Mouse (Mus musculus): ENCODE measurements around the gene Ptpn1. TPM values are rescaled to one million over a fixed set of nuclear protein-coding genes. Genes with fewer than 3 reads are reported as not detected.

Ptpn1 gene
- polyA plus RNA-seq, 2 experiments, result 10.0 to 24.3 TPM

DNA sequence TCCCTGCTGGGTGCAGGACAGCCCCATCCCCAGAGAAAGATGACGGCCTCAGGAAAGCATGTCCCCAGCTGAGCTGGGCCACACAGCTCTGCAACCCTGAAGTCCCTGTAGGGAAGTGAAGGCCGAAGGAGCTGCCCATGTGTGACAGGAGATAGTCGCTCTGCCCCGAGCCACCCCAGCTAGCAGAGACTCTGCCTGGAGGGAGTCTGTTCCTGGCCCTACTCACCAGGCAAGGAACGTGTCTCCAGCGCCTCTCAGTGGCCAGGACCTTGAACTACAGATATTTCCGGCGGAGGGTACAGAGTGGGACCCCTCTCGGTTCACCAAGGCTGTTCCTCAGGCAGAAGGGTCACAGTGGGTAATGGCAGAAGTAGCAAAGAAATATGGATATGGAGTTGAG lies 39.9 kb upstream of the Ptpn1 start:
- H3K27me3 ChIP-seq (ENCODE audit: control insufficient read depth, insufficient read depth, low read length), result no peaks in the 10 kb centered on the region
- TF ChIP-seq EP300 (IDR thresholded peaks at IDR 0.05; ENCODE audit: low read depth), result no peak
- TF ChIP-seq CTCF (IDR thresholded peaks at IDR 0.05; ENCODE audit: low read depth), result peak; percentile 89
- no peak overlapping the region for H3K27ac ChIP-seq
- WGBS (ENCODE audit: insufficient replicate concordance), result 4% methylated on average over 9 of the region's 9 CpGs
- H3K9me3 ChIP-seq (ENCODE audit: control insufficient read depth, low read length), result no peaks in the 10 kb centered on the region
- ATAC-seq (ENCODE audit: insufficient read depth) (0 out of 2 replicates have a peak, but pooled peaks have one; percentile 12), DNase-seq (ENCODE audit: low read depth in 3 of 3, low spot score in 3 of 3) (peak in 2 of 3 experiments; percentile 12 to 16)
- no peaks in the 10 kb centered on the region for H3K36me3 ChIP-seq (replicated peaks; ENCODE audit: control insufficient read depth, insufficient read depth, low read depth)
- H3K4me3 ChIP-seq (ENCODE audit: insufficient read depth in 1 of 2, low read depth in 2 of 2, low read length in 2 of 2), result no peak overlapping the region
- no peak overlapping the region for H3K4me2 ChIP-seq (ENCODE audit: low read depth)
- no peak overlapping the region for H3K9ac ChIP-seq (replicated peaks)
- H3K4me1 ChIP-seq (replicated peaks; ENCODE audit: control insufficient read depth in 2 of 2, insufficient read depth in 2 of 2, low read length in 1 of 2), result peaks cover 8 to 18% of the 10 kb centered on the region in 2 experiments

DNA sequence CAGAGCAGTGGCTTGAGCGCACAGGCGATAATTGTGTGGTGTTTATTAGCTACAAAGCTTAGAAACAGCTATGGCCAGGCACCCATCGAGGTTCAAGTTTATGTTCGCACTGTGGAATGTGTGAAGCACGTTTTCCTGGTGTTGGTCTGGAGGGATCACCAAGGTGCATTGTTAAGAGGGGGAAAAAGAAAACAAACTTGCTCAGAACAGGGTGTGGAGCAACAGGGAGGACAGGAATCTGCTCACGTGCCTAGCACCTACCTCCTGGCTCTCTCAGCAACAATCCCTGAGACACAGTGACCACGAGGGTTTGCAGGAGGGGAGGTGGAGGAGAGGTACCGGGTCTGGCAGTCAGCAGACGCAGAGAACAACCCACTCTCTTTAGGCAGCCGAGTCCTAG lies 38.2 kb upstream of the Ptpn1 start:
- DNase-seq (ENCODE audit: low read depth in 3 of 3, low spot score in 3 of 3) (no peak), ATAC-seq (ENCODE audit: insufficient read depth) (no peak)
- no peaks in the 10 kb centered on the region for H3K27me3 ChIP-seq (ENCODE audit: control insufficient read depth, insufficient read depth, low read length)
- TF ChIP-seq EP300 (IDR thresholded peaks at IDR 0.05; ENCODE audit: low read depth) (no peak), CTCF (IDR thresholded peaks at IDR 0.05; ENCODE audit: low read depth) (no peak)
- H3K9me3 ChIP-seq (ENCODE audit: control insufficient read depth, low read length), result no peaks in the 10 kb centered on the region
- peaks cover 0 to 3% of the 10 kb centered on the region in 2 experiments; a peak in 2 of 4 replicates for H3K4me1 ChIP-seq (replicated peaks; ENCODE audit: control insufficient read depth in 2 of 2, insufficient read depth in 2 of 2, low read length in 1 of 2)
- no peaks in the 10 kb centered on the region for H3K36me3 ChIP-seq (replicated peaks; ENCODE audit: control insufficient read depth, insufficient read depth, low read depth)
- no peak overlapping the region for H3K27ac ChIP-seq
- no peak overlapping the region for H3K9ac ChIP-seq (replicated peaks)
- WGBS (ENCODE audit: insufficient replicate concordance), result 53% methylated on average over 10 of the region's 10 CpGs
- no peak overlapping the region for H3K4me3 ChIP-seq (ENCODE audit: insufficient read depth in 1 of 2, low read depth in 2 of 2, low read length in 2 of 2)
- no peak overlapping the region for H3K4me2 ChIP-seq (ENCODE audit: low read depth)

DNA sequence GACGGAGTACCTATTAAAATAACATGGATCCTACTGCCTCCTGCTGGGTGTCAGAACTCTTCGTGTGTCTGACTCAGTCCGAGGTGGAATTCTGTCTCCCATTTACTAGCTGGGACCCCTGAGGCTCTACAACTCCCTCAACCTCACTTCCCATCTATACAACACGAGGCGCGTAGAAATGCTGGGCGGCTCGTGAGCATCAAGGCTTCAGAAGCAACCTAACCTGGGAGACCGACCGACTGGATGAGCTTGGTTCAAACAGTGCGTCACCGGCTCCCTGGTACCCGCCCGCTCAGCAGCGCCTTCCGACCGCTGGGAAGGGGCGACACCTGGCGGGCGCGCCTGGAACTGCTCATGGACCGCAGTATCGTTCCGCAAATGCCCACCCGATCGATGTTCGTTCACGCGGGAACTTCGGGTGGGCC lies 36.9 kb upstream of the Ptpn1 start:
- 1% methylated on average over 30 of the region's 30 CpGs for WGBS (ENCODE audit: insufficient replicate concordance)
- Histone ChIP-seq H3K27ac (no peak overlapping the region), H3K36me3 (replicated peaks; ENCODE audit: control insufficient read depth, insufficient read depth, low read depth) (no peaks in the 10 kb centered on the region), H3K9me3 (ENCODE audit: control insufficient read depth, low read length) (no peaks in the 10 kb centered on the region), H3K4me2 (ENCODE audit: low read depth) (peak overlapping the region; percentile 38), H3K27me3 (ENCODE audit: control insufficient read depth, insufficient read depth, low read length) (no peaks in the 10 kb centered on the region), H3K9ac (replicated peaks) (no peak overlapping the region), H3K4me1 (replicated peaks; ENCODE audit: control insufficient read depth in 2 of 2, insufficient read depth in 2 of 2, low read length in 1 of 2) (no peaks in the 10 kb centered on the region), H3K4me3 (ENCODE audit: insufficient read depth in 1 of 2, low read depth in 2 of 2, low read length in 2 of 2) (no peak overlapping the region)
- TF ChIP-seq EP300 (IDR thresholded peaks at IDR 0.05; ENCODE audit: low read depth), result no peak
- peak; percentile 99 for TF ChIP-seq CTCF (IDR thresholded peaks at IDR 0.05; ENCODE audit: low read depth)
- peak in 2 of 3 experiments; percentile 7 to 24 for DNase-seq (ENCODE audit: low read depth in 3 of 3, low spot score in 3 of 3)
- 0 out of 2 replicates have a peak, but pooled peaks have one; percentile 29 for ATAC-seq (ENCODE audit: insufficient read depth)

DNA sequence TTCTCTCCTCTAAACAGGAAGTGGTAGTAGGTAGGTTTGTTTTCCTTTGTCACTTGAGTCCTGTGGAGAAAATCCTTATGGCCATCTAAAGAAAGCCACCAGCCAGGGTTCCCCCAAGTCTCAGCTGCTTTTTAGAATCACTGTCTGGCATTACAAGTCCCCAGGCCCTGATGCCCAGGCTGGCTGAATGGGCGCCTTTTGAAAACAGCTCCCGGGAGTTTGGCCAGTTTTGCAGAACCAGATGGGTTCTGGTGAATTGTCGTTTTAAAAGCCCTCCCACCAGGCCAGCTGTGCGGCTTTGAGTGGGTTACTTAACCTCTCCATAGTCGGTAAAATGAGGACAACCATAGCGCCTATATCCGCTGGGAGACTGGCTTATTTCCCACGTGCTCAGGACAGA lies 34.0 kb upstream of the Ptpn1 start:
- TF ChIP-seq CTCF (IDR thresholded peaks at IDR 0.05; ENCODE audit: low read depth) (no peak), EP300 (IDR thresholded peaks at IDR 0.05; ENCODE audit: low read depth) (no peak)
- Histone ChIP-seq H3K9ac (replicated peaks) (no peak overlapping the region), H3K36me3 (replicated peaks; ENCODE audit: control insufficient read depth, insufficient read depth, low read depth) (no peaks in the 10 kb centered on the region), H3K4me3 (ENCODE audit: insufficient read depth in 1 of 2, low read depth in 2 of 2, low read length in 2 of 2) (no peak overlapping the region), H3K27me3 (ENCODE audit: control insufficient read depth, insufficient read depth, low read length) (no peaks in the 10 kb centered on the region), H3K9me3 (ENCODE audit: control insufficient read depth, low read length) (no peaks in the 10 kb centered on the region), H3K4me1 (replicated peaks; ENCODE audit: control insufficient read depth in 2 of 2, insufficient read depth in 2 of 2, low read length in 1 of 2) (no peaks in the 10 kb centered on the region), H3K27ac (no peak overlapping the region), H3K4me2 (ENCODE audit: low read depth) (no peak overlapping the region)
- ATAC-seq (ENCODE audit: insufficient read depth) (no peak), DNase-seq (ENCODE audit: low read depth in 3 of 3, low spot score in 3 of 3) (no peak)
- WGBS (ENCODE audit: insufficient replicate concordance), result 74% methylated on average over 8 of the region's 8 CpGs

DNA sequence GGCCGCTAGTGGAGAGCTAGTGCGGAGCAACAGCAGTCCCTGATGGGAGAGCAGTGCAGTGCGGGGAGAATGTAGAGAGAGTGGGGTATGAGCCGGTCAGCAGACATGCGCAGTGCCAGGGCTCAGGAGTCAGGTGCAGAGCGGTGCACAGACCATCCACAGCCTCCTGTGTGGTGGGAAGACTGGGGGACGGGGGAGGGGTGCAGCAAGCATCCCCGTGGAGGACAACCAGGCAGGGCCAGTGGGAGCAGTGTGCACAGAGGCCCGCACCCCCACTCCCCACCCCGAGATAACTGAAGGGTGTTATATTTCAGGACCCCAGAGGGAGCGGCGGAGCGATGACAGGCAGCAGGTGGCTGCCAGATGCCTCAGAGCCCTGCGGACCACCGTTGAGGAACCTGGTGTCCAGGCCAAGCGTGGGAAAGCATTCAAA lies 31.9 kb upstream of the Ptpn1 start:
- WGBS (ENCODE audit: insufficient replicate concordance), result 50% methylated on average over 16 of the region's 16 CpGs
- ATAC-seq (ENCODE audit: insufficient read depth) (no peak), DNase-seq (ENCODE audit: low read depth in 3 of 3, low spot score in 3 of 3) (no peak)
- no peak overlapping the region for H3K4me2 ChIP-seq (ENCODE audit: low read depth)
- no peak for TF ChIP-seq EP300 (IDR thresholded peaks at IDR 0.05; ENCODE audit: low read depth)
- no peak for TF ChIP-seq CTCF (IDR thresholded peaks at IDR 0.05; ENCODE audit: low read depth)
- H3K9me3 ChIP-seq (ENCODE audit: control insufficient read depth, low read length), result no peaks in the 10 kb centered on the region
- no peak overlapping the region for H3K9ac ChIP-seq (replicated peaks)
- H3K4me3 ChIP-seq (ENCODE audit: insufficient read depth in 1 of 2, low read depth in 2 of 2, low read length in 2 of 2), result no peak overlapping the region
- no peaks in the 10 kb centered on the region for H3K27me3 ChIP-seq (ENCODE audit: control insufficient read depth, insufficient read depth, low read length)
- H3K27ac ChIP-seq, result no peak overlapping the region
- H3K4me1 ChIP-seq (replicated peaks; ENCODE audit: control insufficient read depth in 2 of 2, insufficient read depth in 2 of 2, low read length in 1 of 2), result no peaks in the 10 kb centered on the region
- no peaks in the 10 kb centered on the region for H3K36me3 ChIP-seq (replicated peaks; ENCODE audit: control insufficient read depth, insufficient read depth, low read depth)

Data from liver, embryonic 14.5 days (tissue).